Mouse (Mus musculus) liver, postnatal 0 days (tissue): ENCODE measurements around the gene Irak2.

ENCODE experiments used
- CTCF ChIP-seq: sonication (generic); IDR thresholded peaks from 2 replicates; pipeline ENCODE4 v1.5.1; 2016; ENCODE audit warnings: antibody characterized with exemption, low read depth
- EP300 ChIP-seq: IDR thresholded peaks from 2 replicates; pipeline ENCODE4 v1.6.1; 2016; ENCODE audit warnings: antibody characterized with exemption, low read depth, mild to moderate bottlenecking

- no peak for TF ChIP-seq CTCF
- TF ChIP-seq EP300, result no peak
These were observed 99.2 kb downstream of the Irak2 start for GRCm38 (mm10) chr6:113737318-113738046.
